Mouse (Mus musculus) left cerebral cortex, postnatal 36 days (tissue): ENCODE measurements around the gene Lrp4. TPM values are rescaled to one million over a fixed set of nuclear protein-coding genes. Genes with fewer than 3 reads are reported as not detected.
A peak's percentile ranks its signal among the peaks of the same experiment; 100 is the strongest.

Experiments
- DNase-seq, 2 experiments: peaks; one replicate each; pipeline ENCODE4 v3.0.0; 2021 to 2022; ENCODE audit warnings: low spot score in 2 of 2, mixed read lengths in 1 of 2
- intact Hi-C: fragments of 180-260 bp; cut with DNase I; formaldehyde crosslinking; loops from one replicate; pipeline ENCODE4 v1.15.1; 2025
- total RNA-seq, 2 experiments: library from RNA; stranded (reverse); gene quantifications; 2 replicates each; pipeline ENCODE4 v1.2.3; 2021

Lrp4 gene
- 10 to 100 TPM; 24.7 to 29.6 TPM for total RNA-seq

- intact Hi-C loops: no loop called here
- DNase-seq: peak in 1 of 2 experiments; percentile 39
Measured at GRCm38 (mm10) chr2:91457259-91457655, at the start of gene Lrp4. Lrp4 (plus strand) TSS chr2:91457511.

GRCm38 (mm10) chr2:91408031-91408430 lies 49.3 kb upstream of the Lrp4 start:
- intact Hi-C loops: no loop called here

GRCm38 (mm10) chr2:91411473-91411872 lies 45.8 kb upstream of the Lrp4 start:
- intact Hi-C loops: no loop called here

More at GRCm38 (mm10) chr2:91408031-91408430, 49.3 kb upstream of the Lrp4 start:
- no peak for DNase-seq

GRCm38 (mm10) chr2:91412361-91412760 lies 45.0 kb upstream of the Lrp4 start:
- intact Hi-C loops: no loop called here
- DNase-seq: no peak

More at GRCm38 (mm10) chr2:91411473-91411872, 45.8 kb upstream of the Lrp4 start:
- no peak for DNase-seq

- intact Hi-C loops: no loop called here
- no peak for DNase-seq
Measured at GRCm38 (mm10) chr2:91413811-91414210, 43.5 kb upstream of the Lrp4 start.

- intact Hi-C loops: no loop called here
Measured at GRCm38 (mm10) chr2:91421641-91422040, 35.7 kb upstream of the Lrp4 start.

GRCm38 (mm10) chr2:91424061-91424720 lies 33.1 kb upstream of the Lrp4 start:
- intact Hi-C loops: no loop called here
- DNase-seq: no peak

More at GRCm38 (mm10) chr2:91421641-91422040, 35.7 kb upstream of the Lrp4 start:
- DNase-seq: no peak

GRCm38 (mm10) chr2:91426321-91426720 lies 31.0 kb upstream of the Lrp4 start:
- intact Hi-C loops: no loop called here
- no peak for DNase-seq

GRCm38 (mm10) chr2:91429146-91429545 lies 28.2 kb upstream of the Lrp4 start:
- DNase-seq: no peak
- intact Hi-C loops: no loop called here

- intact Hi-C loops: no loop called here
Measured at GRCm38 (mm10) chr2:91429915-91430599, 27.3 kb upstream of the Lrp4 start.

GRCm38 (mm10) chr2:91430600-91430919 lies 26.8 kb upstream of the Lrp4 start:
- DNase-seq: no peak
- intact Hi-C loops: no loop called here

More at GRCm38 (mm10) chr2:91429915-91430599, 27.3 kb upstream of the Lrp4 start:
- no peak for DNase-seq

GRCm38 (mm10) chr2:91436713-91437112 lies 20.6 kb upstream of the Lrp4 start:
- intact Hi-C loops: no loop called here

GRCm38 (mm10) chr2:91437116-91437815 lies 20.0 kb upstream of the Lrp4 start:
- intact Hi-C loops: no loop called here

More at GRCm38 (mm10) chr2:91436713-91437112, 20.6 kb upstream of the Lrp4 start:
- no peak for DNase-seq

GRCm38 (mm10) chr2:91439271-91439670 lies 18.0 kb upstream of the Lrp4 start:
- intact Hi-C loops: no loop called here
- no peak for DNase-seq

More at GRCm38 (mm10) chr2:91437116-91437815, 20.0 kb upstream of the Lrp4 start:
- DNase-seq: no peak

- intact Hi-C loops: no loop called here
- DNase-seq: no peak
Measured at GRCm38 (mm10) chr2:91439876-91440275, 17.4 kb upstream of the Lrp4 start.

- intact Hi-C loops: no loop called here
- DNase-seq: no peak
Measured at GRCm38 (mm10) chr2:91440686-91441085, 16.6 kb upstream of the Lrp4 start.

- DNase-seq: no peak
- intact Hi-C loops: no loop called here
Measured at GRCm38 (mm10) chr2:91441715-91442114, 15.6 kb upstream of the Lrp4 start.

GRCm38 (mm10) chr2:91442241-91442640 lies 15.1 kb upstream of the Lrp4 start:
- DNase-seq: no peak
- intact Hi-C loops: no loop called here

GRCm38 (mm10) chr2:91444286-91444892 lies 12.9 kb upstream of the Lrp4 start, which contains the start of gene 1110051M20Rik:
1110051M20Rik (minus strand) TSS chr2:91444704.
- intact Hi-C loops: no loop called here
- peak; percentile 86 to 89 for DNase-seq

GRCm38 (mm10) chr2:91449662-91450061 lies 7.6 kb upstream of the Lrp4 start:
- DNase-seq: no peak
- intact Hi-C loops: no loop called here
